Mouse (Mus musculus) lung, embryonic 16.5 days (tissue): ENCODE measurements around the gene Efcab11. TPM values are rescaled to one million over a fixed set of nuclear protein-coding genes. Genes with fewer than 3 reads are reported as not detected.

Experiments used
- ATAC-seq: fragments of 200-750 bp; cut with Nextera tagmentation; 2 replicates; pipeline ENCODE4 v1.8.0; 2017; ENCODE audit warnings: low read depth, mild to moderate bottlenecking, moderate library complexity
- H3K27ac ChIP-seq: fragments of 300-500 bp; sonication (generic); 2 replicates; pipeline ENCODE4 v1.5.1; 2014; ENCODE audit warnings: mild to moderate bottlenecking, control low read depth, low read length
- H3K27me3 ChIP-seq: fragments of 300-500 bp; sonication (generic); 2 replicates; pipeline ENCODE4 v1.6.1; 2014; ENCODE audit warnings: low read depth, low read length, mixed read lengths; ENCODE audit not compliant: control insufficient read depth, insufficient read depth
- H3K36me3 ChIP-seq: fragments of 300-500 bp; sonication (generic); 2 replicates; pipeline ENCODE4 v1.6.1; 2014; ENCODE audit warnings: low read length; ENCODE audit not compliant: control insufficient read depth, insufficient read depth
- H3K4me1 ChIP-seq: fragments of 300-500 bp; sonication (generic); replicated peaks from 2 replicates; pipeline ENCODE4 v1.6.1; 2014; ENCODE audit warnings: low read length, mixed read lengths; ENCODE audit not compliant: control insufficient read depth, insufficient read depth
- H3K4me2 ChIP-seq: fragments of 300-500 bp; sonication (generic); 2 replicates; pipeline ENCODE4 v1.6.1; 2014; ENCODE audit warnings: low read depth, low read length, control low read depth
- H3K4me3 ChIP-seq: fragments of 300-500 bp; sonication (generic); 2 replicates; pipeline ENCODE4 v1.5.1; 2014; ENCODE audit warnings: mild to moderate bottlenecking, low read length, control low read depth
- H3K9ac ChIP-seq: fragments of 300-500 bp; sonication (generic); 2 replicates; pipeline ENCODE4 v1.6.1; 2014; ENCODE audit warnings: low read length, control low read depth
- H3K9me3 ChIP-seq: fragments of 300-500 bp; sonication (generic); 2 replicates; pipeline ENCODE4 v1.6.1; 2016; ENCODE audit warnings: low read length; ENCODE audit not compliant: control insufficient read depth
- WGBS: fragments of 180-500 bp; shearing (Covaris S2); extraction: QIAGEN DNeasy Blood & Tissue Kit; methylation state at CpG from one replicate; pipeline ENCODE4 v1.1.7; 2014; 5-methylcytosine and 5-hydroxymethylcytosine counted together
- polyA plus RNA-seq: library from polyadenylated mRNA; unstranded; fragments of >200 nt; fragmentation: Nextera tagmentation; extraction: Ambion mirVana; gene quantifications from 2 replicates; pipeline ENCODE4 v1.2.1, GENCODE M21; 2015

Efcab11 gene
- polyA plus RNA-seq, 1 experiment from 2014 or later, result 19.4 TPM

GRCm38 (mm10) chr12:99917800-99918427 lies 33.7 kb upstream of the Efcab11 start:
- no peak overlapping the region for H3K4me2 ChIP-seq
- no peak overlapping the region for H3K27ac ChIP-seq
- no peak overlapping the region for H3K4me3 ChIP-seq
- H3K9me3 ChIP-seq, result no peaks in the 10 kb centered on the region
- no peak overlapping the region for H3K9ac ChIP-seq
- peaks cover 14% of the 10 kb centered on the region; the same call in 1 of the 2 replicates for H3K36me3 ChIP-seq
- 80% methylated on average over 15 of the region's 15 CpGs for WGBS
- H3K27me3 ChIP-seq, result no peaks in the 10 kb centered on the region
- no peak for ATAC-seq
- H3K4me1 ChIP-seq, result no peaks in the 10 kb centered on the region

- Histone ChIP-seq H3K36me3 (peaks cover 20% of the 10 kb centered on the region), H3K27me3 (no peaks in the 10 kb centered on the region), H3K9me3 (no peaks in the 10 kb centered on the region), H3K9ac (no peak overlapping the region), H3K4me1 (no peaks in the 10 kb centered on the region), H3K4me2 (no peak overlapping the region), H3K4me3 (no peak overlapping the region), H3K27ac (no peak overlapping the region)
- no peak for ATAC-seq
- 83% methylated on average over 12 of the region's 12 CpGs for WGBS
These were observed 27.2 kb upstream of the Efcab11 start for GRCm38 (mm10) chr12:99911466-99911865.

- no peaks in the 10 kb centered on the region for H3K9me3 ChIP-seq
- H3K9ac ChIP-seq, result no peak overlapping the region
- 91% methylated on average over 5 of the region's 5 CpGs for WGBS
- no peaks in the 10 kb centered on the region for H3K4me1 ChIP-seq
- peaks cover 13% of the 10 kb centered on the region for H3K36me3 ChIP-seq
- no peak overlapping the region for H3K4me2 ChIP-seq
- no peak overlapping the region for H3K27ac ChIP-seq
- no peak for ATAC-seq
- no peak overlapping the region for H3K4me3 ChIP-seq
- H3K27me3 ChIP-seq, result no peaks in the 10 kb centered on the region
These were observed 20.3 kb upstream of the Efcab11 start for GRCm38 (mm10) chr12:99904537-99904936.

GRCm38 (mm10) chr12:99902867-99903370 lies 18.7 kb upstream of the Efcab11 start:
- H3K9ac ChIP-seq, result no peak overlapping the region
- H3K4me2 ChIP-seq, result no peak overlapping the region
- H3K36me3 ChIP-seq, result peaks cover 10% of the 10 kb centered on the region
- H3K4me1 ChIP-seq, result no peaks in the 10 kb centered on the region
- no peaks in the 10 kb centered on the region for H3K27me3 ChIP-seq
- no peak overlapping the region; the same call in 1 of the 2 replicates for H3K27ac ChIP-seq
- no peak overlapping the region for H3K4me3 ChIP-seq
- ATAC-seq, result no peak
- no peaks in the 10 kb centered on the region for H3K9me3 ChIP-seq
- 80% methylated on average over 4 of the region's 4 CpGs for WGBS

- H3K27me3 ChIP-seq, result no peaks in the 10 kb centered on the region
- no peak overlapping the region for H3K4me3 ChIP-seq
- no peak overlapping the region for H3K9ac ChIP-seq
- peaks cover 10% of the 10 kb centered on the region for H3K36me3 ChIP-seq
- ATAC-seq, result peak; percentile 23; the same call in 1 of the 2 replicates
- no peaks in the 10 kb centered on the region for H3K9me3 ChIP-seq
- H3K27ac ChIP-seq, result peak overlapping the region; percentile 15; the same call in 1 of the 2 replicates
- 76% methylated on average over 8 of the region's 8 CpGs for WGBS
- no peaks in the 10 kb centered on the region for H3K4me1 ChIP-seq
- H3K4me2 ChIP-seq, result no peak overlapping the region
These were observed 18.0 kb upstream of the Efcab11 start for GRCm38 (mm10) chr12:99901973-99902866.

- Histone ChIP-seq H3K4me1 (no peaks in the 10 kb centered on the region), H3K9ac (no peak overlapping the region), H3K36me3 (peaks cover 13% of the 10 kb centered on the region), H3K27me3 (no peaks in the 10 kb centered on the region), H3K4me2 (no peak overlapping the region), H3K4me3 (no peak overlapping the region), H3K9me3 (no peaks in the 10 kb centered on the region), H3K27ac (no peak overlapping the region)
- ATAC-seq, result no peak
- 48% methylated on average over 1 of the region's 3 CpGs for WGBS
These were observed 15.8 kb upstream of the Efcab11 start for GRCm38 (mm10) chr12:99899991-99900390.

GRCm38 (mm10) chr12:99898248-99898870 lies 14.1 kb upstream of the Efcab11 start:
- Histone ChIP-seq H3K9ac (no peak overlapping the region), H3K9me3 (no peaks in the 10 kb centered on the region), H3K27ac (no peak overlapping the region), H3K27me3 (no peaks in the 10 kb centered on the region), H3K4me2 (no peak overlapping the region), H3K4me3 (no peak overlapping the region), H3K4me1 (no peaks in the 10 kb centered on the region), H3K36me3 (peaks cover 10% of the 10 kb centered on the region)
- ATAC-seq, result no peak
- WGBS, result 88% methylated on average over 16 of the region's 16 CpGs

- H3K4me3 ChIP-seq, result no peak overlapping the region
- no peak overlapping the region for H3K27ac ChIP-seq
- no peak for ATAC-seq
- H3K27me3 ChIP-seq, result no peaks in the 10 kb centered on the region
- WGBS, result 84% methylated on average over 4 of the region's 4 CpGs
- H3K36me3 ChIP-seq, result peaks cover 10% of the 10 kb centered on the region
- H3K4me2 ChIP-seq, result no peak overlapping the region
- no peaks in the 10 kb centered on the region for H3K9me3 ChIP-seq
- H3K4me1 ChIP-seq, result no peaks in the 10 kb centered on the region
- H3K9ac ChIP-seq, result no peak overlapping the region
These were observed 13.6 kb upstream of the Efcab11 start for GRCm38 (mm10) chr12:99897846-99898245.
